Mouse (Mus musculus): ENCODE results near the gene Vsnl1. TPM values are rescaled to one million over a fixed set of nuclear protein-coding genes. Genes with fewer than 3 reads are reported as not detected.
A peak's percentile ranks its signal among the peaks of the same experiment; 100 is the strongest.

Gene Vsnl1
- polyA plus RNA-seq, 1 experiment from 2014 or later, result 0.92 TPM

DNA sequence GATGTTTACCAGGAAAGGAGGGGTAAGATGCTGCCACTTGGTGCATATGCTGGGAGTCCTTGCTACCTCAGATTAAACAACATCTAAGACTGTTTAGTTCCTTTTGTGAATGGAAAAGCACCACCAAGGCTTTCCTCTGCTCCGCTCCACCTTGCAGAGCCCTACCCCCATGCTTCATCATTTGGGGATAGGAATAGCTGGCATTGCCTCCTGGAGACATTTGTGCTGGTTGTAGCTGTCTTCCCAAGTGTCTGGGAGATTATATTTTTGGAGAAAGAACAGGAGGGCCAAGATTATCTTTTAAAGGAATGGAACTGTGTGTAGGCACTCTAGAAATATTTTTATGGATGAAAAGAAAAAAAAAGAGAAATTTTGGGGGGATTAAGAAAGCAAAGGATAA lies 3.3 kb downstream of the Vsnl1 start:
- Histone ChIP-seq H3K36me3 (no peaks in the 10 kb centered on the region), H3K27ac (no peak overlapping the region), H3K4me3 (replicated peaks) (no peak overlapping the region), H3K9me3 (no peaks in the 10 kb centered on the region), H3K4me1 (peaks cover 13% of the 10 kb centered on the region), H3K9ac (no peak overlapping the region), H3K4me2 (no peak overlapping the region), H3K27me3 (replicated peaks) (peaks cover 14% of the 10 kb centered on the region; the same call in 1 of the 2 replicates)
- WGBS, result 91% methylated on average over 1 of the region's 1 CpGs
- ATAC-seq (ENCODE audit: insufficient read depth, low FRiP score, low read depth), result no peak

DNA sequence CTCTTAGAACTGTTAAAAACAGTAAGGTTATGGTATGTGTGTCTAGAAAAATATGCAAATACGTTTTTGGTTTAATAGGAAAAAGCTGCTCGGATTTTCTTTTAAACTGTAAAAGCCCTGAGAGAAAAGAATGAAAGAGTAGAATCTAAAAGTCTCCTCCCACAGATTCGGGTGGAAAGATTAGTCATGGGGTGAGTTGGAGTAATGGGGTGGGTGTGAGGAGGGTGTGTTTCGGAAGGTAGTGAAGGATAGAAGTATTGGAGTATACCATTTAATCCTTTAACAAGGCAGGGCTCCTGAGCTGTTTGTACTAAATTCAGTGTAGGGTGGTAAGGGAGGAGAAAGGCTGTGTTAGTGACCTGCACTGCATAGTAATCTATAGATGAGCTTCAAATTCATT lies 9.0 kb downstream of the Vsnl1 start:
- Histone ChIP-seq H3K9me3 (no peaks in the 10 kb centered on the region), H3K9ac (no peak overlapping the region), H3K27me3 (replicated peaks) (no peaks in the 10 kb centered on the region), H3K27ac (no peak overlapping the region), H3K4me1 (no peaks in the 10 kb centered on the region), H3K4me3 (replicated peaks) (no peak overlapping the region), H3K4me2 (no peak overlapping the region), H3K36me3 (no peaks in the 10 kb centered on the region)
- WGBS, result 57% methylated on average over 4 of the region's 4 CpGs
- no peak for ATAC-seq (ENCODE audit: insufficient read depth, low FRiP score, low read depth)

DNA sequence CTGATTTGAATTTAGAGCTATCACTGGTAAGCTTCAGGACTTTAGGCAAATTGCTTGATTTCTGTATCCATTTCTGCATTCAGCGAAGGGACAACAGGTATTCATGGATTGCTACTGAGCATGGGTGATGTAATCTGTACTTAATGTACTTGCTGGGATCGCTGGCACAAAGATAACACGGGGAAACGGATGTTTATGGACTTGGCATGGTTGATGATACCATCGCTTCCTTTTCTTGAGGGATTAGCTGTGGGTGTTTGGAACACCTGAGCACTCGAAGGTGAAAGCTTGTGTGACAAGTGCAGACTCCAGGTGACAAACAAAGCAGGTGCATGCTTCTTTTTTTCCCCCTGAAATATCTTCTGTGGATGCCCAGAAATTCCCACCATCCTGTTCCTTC lies 18.3 kb downstream of the Vsnl1 start:
- H3K4me1 ChIP-seq, result no peaks in the 10 kb centered on the region
- no peaks in the 10 kb centered on the region for H3K9me3 ChIP-seq
- H3K36me3 ChIP-seq, result no peaks in the 10 kb centered on the region
- no peak overlapping the region for H3K9ac ChIP-seq
- no peak overlapping the region for H3K4me3 ChIP-seq (replicated peaks)
- WGBS, result 78% methylated on average over 6 of the region's 6 CpGs
- no peak for ATAC-seq (ENCODE audit: insufficient read depth, low FRiP score, low read depth)
- no peak overlapping the region for H3K27ac ChIP-seq
- no peak overlapping the region for H3K4me2 ChIP-seq
- no peaks in the 10 kb centered on the region for H3K27me3 ChIP-seq (replicated peaks)

DNA sequence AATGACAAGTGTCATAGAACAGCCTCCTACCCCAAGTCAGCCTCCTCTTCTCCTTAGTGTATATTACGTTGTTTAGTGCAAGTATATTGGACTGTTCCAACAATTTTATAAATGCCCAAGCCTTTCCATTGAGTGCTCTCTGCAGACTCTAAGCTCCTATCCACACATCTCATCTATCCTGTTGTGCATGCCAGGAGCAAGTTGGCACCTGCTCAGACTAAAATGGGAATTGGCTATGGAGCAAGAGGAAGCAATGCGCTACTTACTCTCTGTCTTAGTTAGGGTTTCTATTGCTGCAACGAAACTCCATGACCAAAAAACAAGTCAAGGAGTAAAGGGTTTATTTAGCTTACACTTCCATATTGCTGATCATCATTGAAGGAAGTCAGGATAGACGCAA lies 28.7 kb downstream of the Vsnl1 start:
- WGBS, result 83% methylated on average over 4 of the region's 4 CpGs
- H3K9me3 ChIP-seq, result no peaks in the 10 kb centered on the region
- no peak overlapping the region for H3K4me3 ChIP-seq (replicated peaks)
- no peak overlapping the region for H3K4me2 ChIP-seq
- H3K9ac ChIP-seq, result no peak overlapping the region
- H3K27ac ChIP-seq, result no peak overlapping the region
- no peak for ATAC-seq (ENCODE audit: insufficient read depth, low FRiP score, low read depth)
- no peaks in the 10 kb centered on the region for H3K36me3 ChIP-seq
- H3K27me3 ChIP-seq (replicated peaks), result no peaks in the 10 kb centered on the region
- H3K4me1 ChIP-seq, result no peaks in the 10 kb centered on the region

DNA sequence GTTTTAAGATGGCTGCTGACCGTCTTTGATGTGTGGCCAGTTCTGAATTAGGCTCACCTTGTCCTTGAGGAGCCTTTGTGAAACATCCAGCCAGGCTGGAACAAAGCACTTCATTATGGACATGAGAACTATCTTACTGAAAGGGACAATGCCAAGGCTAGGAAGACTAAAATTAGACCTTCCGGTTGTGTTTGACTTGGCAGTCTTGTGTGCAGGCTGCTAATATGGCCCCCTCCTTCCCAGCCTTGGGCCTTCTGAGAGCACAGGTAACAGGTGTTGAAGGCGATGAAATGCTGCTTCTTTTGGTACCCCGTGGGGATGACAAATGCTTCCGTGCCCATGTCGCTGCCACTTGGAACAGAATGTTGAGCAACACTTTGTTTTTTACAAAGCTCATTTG lies 37.6 kb downstream of the Vsnl1 start:
- Histone ChIP-seq H3K4me3 (replicated peaks) (no peak overlapping the region), H3K4me2 (no peak overlapping the region), H3K9me3 (no peaks in the 10 kb centered on the region), H3K9ac (no peak overlapping the region), H3K27me3 (replicated peaks) (no peaks in the 10 kb centered on the region), H3K36me3 (no peaks in the 10 kb centered on the region), H3K27ac (no peak overlapping the region), H3K4me1 (no peaks in the 10 kb centered on the region)
- WGBS, result 86% methylated on average over 6 of the region's 6 CpGs
- ATAC-seq (ENCODE audit: insufficient read depth, low FRiP score, low read depth), result no peak

DNA sequence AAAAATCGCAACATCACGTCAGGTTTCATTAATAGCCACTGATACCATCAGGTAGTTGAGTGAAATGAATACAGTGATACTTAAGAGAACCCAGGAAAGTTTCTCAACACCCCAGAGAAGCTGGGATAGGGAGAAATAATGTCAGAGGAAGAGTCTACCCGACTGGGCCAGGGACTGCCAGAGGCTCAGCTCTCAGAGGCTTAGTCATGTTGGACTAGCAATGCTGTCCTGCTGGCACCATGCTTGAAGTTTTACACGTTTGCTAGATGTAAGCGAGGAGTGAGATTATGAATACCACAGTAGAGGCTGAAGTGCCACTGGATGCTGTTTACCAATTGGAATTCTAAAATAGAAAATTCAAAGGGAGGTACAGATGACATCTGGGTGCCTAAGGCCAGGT lies 39.4 kb downstream of the Vsnl1 start:
- no peaks in the 10 kb centered on the region for H3K36me3 ChIP-seq
- no peaks in the 10 kb centered on the region for H3K9me3 ChIP-seq
- H3K27me3 ChIP-seq (replicated peaks), result no peaks in the 10 kb centered on the region
- no peak overlapping the region for H3K9ac ChIP-seq
- no peak overlapping the region for H3K4me3 ChIP-seq (replicated peaks)
- WGBS, result 75% methylated on average over 5 of the region's 5 CpGs
- no peak overlapping the region for H3K27ac ChIP-seq
- H3K4me2 ChIP-seq, result no peak overlapping the region
- H3K4me1 ChIP-seq, result 0 out of 2 replicates have a peak, but pooled peaks cover 2% of the 10 kb centered on the region
- ATAC-seq (ENCODE audit: insufficient read depth, low FRiP score, low read depth), result no peak

DNA sequence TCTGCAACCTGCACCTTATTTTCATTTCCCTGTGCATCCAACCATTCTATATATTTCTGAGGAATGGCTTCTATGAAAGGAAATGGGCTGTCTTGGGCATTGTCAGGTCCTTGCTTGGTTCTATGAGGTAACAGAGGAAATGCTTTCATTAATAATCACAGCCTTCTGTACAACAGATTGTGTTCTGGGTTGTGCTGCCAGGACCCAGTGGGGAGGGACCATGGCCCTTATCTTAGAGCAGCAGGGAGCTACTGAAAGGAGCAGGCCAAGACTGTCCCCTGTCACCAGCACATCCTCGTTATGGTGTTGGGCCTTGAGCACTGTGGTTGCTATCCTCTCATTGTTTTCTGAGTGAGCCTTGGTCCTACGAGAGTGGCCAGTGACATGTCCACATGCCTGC lies 40.9 kb downstream of the Vsnl1 start:
- WGBS, result 66% methylated on average over 2 of the region's 2 CpGs
- no peaks in the 10 kb centered on the region for H3K27me3 ChIP-seq (replicated peaks)
- H3K36me3 ChIP-seq, result no peaks in the 10 kb centered on the region
- H3K4me3 ChIP-seq (replicated peaks), result no peak overlapping the region
- H3K27ac ChIP-seq, result no peak overlapping the region
- no peak overlapping the region for H3K4me2 ChIP-seq
- H3K4me1 ChIP-seq, result peaks cover 7% of the 10 kb centered on the region
- no peak for ATAC-seq (ENCODE audit: insufficient read depth, low FRiP score, low read depth)
- H3K9me3 ChIP-seq, result no peaks in the 10 kb centered on the region
- H3K9ac ChIP-seq, result no peak overlapping the region

DNA sequence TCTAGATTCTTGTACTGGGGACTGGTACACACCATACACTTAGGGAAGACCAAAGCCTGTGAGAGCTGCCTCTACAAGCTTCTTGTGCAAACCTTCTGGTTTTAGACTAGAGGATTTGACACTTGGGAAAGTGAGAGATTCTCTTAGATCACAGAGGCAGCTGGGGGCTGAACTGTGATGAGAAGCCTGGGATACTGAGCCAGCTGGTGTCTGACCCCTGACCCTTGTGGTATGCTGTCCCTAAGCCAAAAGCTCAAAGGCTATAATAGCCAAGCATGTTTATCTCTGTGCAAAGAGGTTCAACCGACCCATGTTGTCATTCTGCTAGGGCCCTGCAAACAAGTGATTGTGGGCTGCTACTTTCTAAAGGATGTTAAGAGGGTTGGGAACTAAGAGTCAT lies 43.9 kb downstream of the Vsnl1 start:
- WGBS, result 11% methylated on average over 1 of the region's 1 CpGs
- H3K27ac ChIP-seq, result no peak overlapping the region
- H3K4me1 ChIP-seq, result peaks cover 7% of the 10 kb centered on the region
- no peak overlapping the region for H3K9ac ChIP-seq
- no peak for ATAC-seq (ENCODE audit: insufficient read depth, low FRiP score, low read depth)
- no peak overlapping the region for H3K4me2 ChIP-seq
- H3K36me3 ChIP-seq, result no peaks in the 10 kb centered on the region
- H3K9me3 ChIP-seq, result no peaks in the 10 kb centered on the region
- no peak overlapping the region for H3K4me3 ChIP-seq (replicated peaks)
- H3K27me3 ChIP-seq (replicated peaks), result no peaks in the 10 kb centered on the region

DNA sequence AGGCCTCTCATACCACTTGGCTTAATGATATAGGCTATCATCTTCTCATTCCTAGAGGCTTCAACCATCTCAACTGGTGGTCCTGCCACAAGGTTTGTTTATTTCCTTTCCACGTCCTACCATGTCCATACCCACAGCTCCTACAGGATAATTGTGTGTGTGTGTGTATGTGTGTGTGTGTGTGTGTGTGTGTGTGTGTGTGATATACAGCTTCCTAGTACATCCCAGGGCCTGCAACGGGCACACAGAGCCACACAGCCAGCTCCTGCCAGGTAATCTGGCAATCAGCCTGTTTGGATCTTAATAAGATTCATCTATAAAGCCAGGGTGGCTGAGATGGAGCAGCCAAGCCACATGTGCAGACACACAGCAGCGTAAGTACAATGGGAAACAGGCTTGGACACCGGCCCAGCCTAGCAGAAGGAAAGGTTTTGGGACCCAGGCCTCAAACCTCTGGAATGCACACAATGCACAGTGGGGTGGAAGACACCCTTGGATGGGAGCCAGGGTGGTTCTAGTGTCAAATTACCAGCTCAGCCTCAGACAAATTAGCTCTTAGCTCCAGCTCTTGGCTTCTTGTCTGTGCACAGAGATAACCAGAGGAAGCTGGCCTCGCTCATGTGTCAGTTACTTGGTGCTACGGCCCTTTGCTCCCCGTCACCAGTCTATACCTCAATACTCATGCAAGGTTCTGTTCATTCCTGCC lies 45.0 kb downstream of the Vsnl1 start:
- H3K27ac ChIP-seq, result no peak overlapping the region

DNA sequence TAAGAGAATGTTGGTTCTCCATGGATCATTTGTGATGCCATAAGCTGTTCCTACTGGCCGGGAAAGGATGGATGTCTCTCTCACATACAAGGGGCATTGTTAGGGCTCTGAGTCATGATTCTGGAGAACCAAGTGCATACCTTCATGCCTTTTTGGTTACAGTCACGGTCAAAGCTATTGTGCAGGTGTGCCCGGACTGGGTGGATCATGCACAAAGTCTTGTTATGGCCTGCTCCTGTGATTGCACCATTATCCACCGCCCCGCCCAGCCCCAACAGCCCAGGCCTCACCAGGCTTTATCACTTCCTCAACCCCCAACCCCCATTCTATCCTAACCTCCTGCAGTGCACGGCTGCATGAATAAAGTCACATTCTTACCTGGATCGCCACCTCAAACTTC lies 47.3 kb downstream of the Vsnl1 start:
- H3K9ac ChIP-seq, result no peak overlapping the region
- no peak overlapping the region for H3K4me2 ChIP-seq
- WGBS, result 79% methylated on average over 7 of the region's 7 CpGs
- H3K9me3 ChIP-seq, result no peaks in the 10 kb centered on the region
- H3K36me3 ChIP-seq, result no peaks in the 10 kb centered on the region
- peak; percentile 55; the same call in 1 of the 2 replicates for ATAC-seq (ENCODE audit: insufficient read depth, low FRiP score, low read depth)
- no peak overlapping the region for H3K4me3 ChIP-seq (replicated peaks)
- H3K4me1 ChIP-seq, result peaks cover 7% of the 10 kb centered on the region
- no peaks in the 10 kb centered on the region for H3K27me3 ChIP-seq (replicated peaks)
- H3K27ac ChIP-seq, result peak overlapping the region; percentile 51; the same call in 1 of the 2 replicates

More for the DNA sequence above, 45.0 kb downstream of the Vsnl1 start:
- Histone ChIP-seq H3K9me3 (no peaks in the 10 kb centered on the region), H3K36me3 (no peaks in the 10 kb centered on the region), H3K4me3 (replicated peaks) (no peak overlapping the region), H3K4me2 (no peak overlapping the region), H3K27me3 (replicated peaks) (no peaks in the 10 kb centered on the region), H3K4me1 (peaks cover 7% of the 10 kb centered on the region), H3K9ac (no peak overlapping the region)
- ATAC-seq (ENCODE audit: insufficient read depth, low FRiP score, low read depth), result peak; percentile 71
- 32% methylated on average over 7 of the region's 7 CpGs for WGBS

DNA sequence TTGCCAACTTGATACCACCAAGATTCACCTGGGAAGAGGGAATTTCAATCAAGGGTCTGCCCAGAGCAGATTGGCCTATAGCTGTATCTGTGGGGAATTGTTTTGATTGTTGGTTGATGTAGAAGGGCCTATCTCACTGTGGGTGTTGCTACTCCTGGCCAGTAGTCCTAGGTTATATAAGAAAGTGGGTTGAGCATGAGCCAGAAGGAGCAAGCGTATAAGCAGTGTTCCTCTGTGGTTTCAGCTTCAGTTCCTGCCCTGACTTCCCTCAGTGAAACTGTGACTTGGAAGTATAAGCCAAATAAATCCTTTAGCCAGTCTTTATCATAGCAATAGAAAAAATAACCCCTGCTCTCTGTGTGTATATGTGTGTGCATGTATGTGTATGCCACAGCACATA lies 51.7 kb downstream of the Vsnl1 start:
- no peak for ATAC-seq (ENCODE audit: insufficient read depth, low FRiP score, low read depth)
- Histone ChIP-seq H3K27me3 (replicated peaks) (no peaks in the 10 kb centered on the region), H3K4me2 (no peak overlapping the region), H3K9me3 (no peaks in the 10 kb centered on the region), H3K4me1 (no peaks in the 10 kb centered on the region), H3K27ac (no peak overlapping the region), H3K9ac (no peak overlapping the region), H3K4me3 (replicated peaks) (no peak overlapping the region), H3K36me3 (no peaks in the 10 kb centered on the region)
- WGBS, result 93% methylated on average over 1 of the region's 1 CpGs

DNA sequence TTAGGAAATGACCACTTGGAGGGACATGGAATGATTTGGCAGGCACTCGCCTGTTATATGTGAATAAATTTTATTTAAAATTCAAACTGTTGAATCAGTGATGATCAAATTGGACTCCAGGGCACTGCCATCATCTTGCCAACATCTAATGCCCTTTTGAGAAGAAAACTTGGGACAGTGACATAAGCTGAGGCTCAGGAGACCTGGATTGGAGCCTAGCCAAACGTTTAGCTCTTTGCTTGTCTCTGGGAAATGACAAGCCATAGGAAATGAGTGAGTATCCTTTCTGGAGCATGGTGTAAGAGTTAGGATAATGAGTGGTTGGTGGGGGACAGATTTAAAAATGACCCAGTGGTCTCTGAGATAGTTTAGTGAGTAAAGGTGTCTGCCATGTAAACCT lies 57.0 kb downstream of the Vsnl1 start:
- H3K36me3 ChIP-seq, result no peaks in the 10 kb centered on the region
- H3K27ac ChIP-seq, result no peak overlapping the region
- H3K27me3 ChIP-seq (replicated peaks), result no peaks in the 10 kb centered on the region
- WGBS, result 66% methylated on average over 2 of the region's 2 CpGs
- H3K4me1 ChIP-seq, result no peaks in the 10 kb centered on the region
- no peak overlapping the region for H3K9ac ChIP-seq
- ATAC-seq (ENCODE audit: insufficient read depth, low FRiP score, low read depth), result no peak
- no peaks in the 10 kb centered on the region for H3K9me3 ChIP-seq
- H3K4me3 ChIP-seq (replicated peaks), result no peak overlapping the region
- no peak overlapping the region for H3K4me2 ChIP-seq

DNA sequence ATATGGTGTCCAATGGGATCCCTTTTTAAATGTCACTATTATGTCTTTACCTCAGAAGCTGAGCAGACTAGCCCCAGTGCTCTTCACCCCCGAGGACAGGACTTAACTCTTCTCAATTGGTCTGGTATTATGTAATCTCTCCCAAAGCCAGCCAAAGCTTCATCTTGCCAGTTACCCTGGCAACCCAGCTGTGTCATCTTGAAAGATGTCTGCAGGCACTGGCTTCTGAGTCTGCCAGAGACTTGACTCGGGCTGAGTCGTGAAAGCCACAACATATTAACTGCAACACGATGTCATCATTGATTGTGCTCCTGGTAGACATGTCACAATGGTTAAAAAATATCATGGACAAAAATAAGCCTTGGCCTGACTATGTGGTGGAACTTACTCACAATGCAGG lies 66.4 kb downstream of the Vsnl1 start:
- 55% methylated on average over 4 of the region's 4 CpGs for WGBS
- H3K27me3 ChIP-seq (replicated peaks), result no peaks in the 10 kb centered on the region
- H3K9me3 ChIP-seq, result no peaks in the 10 kb centered on the region
- H3K9ac ChIP-seq, result no peak overlapping the region
- H3K4me2 ChIP-seq, result no peak overlapping the region
- ATAC-seq (ENCODE audit: insufficient read depth, low FRiP score, low read depth), result no peak
- no peak overlapping the region for H3K4me3 ChIP-seq (replicated peaks)
- H3K4me1 ChIP-seq, result no peaks in the 10 kb centered on the region
- no peak overlapping the region for H3K27ac ChIP-seq
- H3K36me3 ChIP-seq, result no peaks in the 10 kb centered on the region

All from stomach, embryonic 15.5 days (tissue).